Mouse (Mus musculus) limb, embryonic 14.5 days (tissue): ENCODE measurements around the gene Gm10447. TPM values are rescaled to one million over a fixed set of nuclear protein-coding genes. Genes with fewer than 3 reads are reported as not detected.

Experiments
- ATAC-seq: fragments of 200-750 bp; cut with Nextera tagmentation; 2 replicates; pipeline ENCODE4 v1.8.0; 2017; ENCODE audit warnings: low read depth, moderate number of reproducible peaks, moderate TSS enrichment; ENCODE audit not compliant: low FRiP score
- DNase-seq: peaks from one replicate; pipeline ENCODE4 v3.0.0-alpha.2; 2015; ENCODE audit warnings: low spot score
- H3K27ac ChIP-seq: fragments of 300-500 bp; sonication (generic); replicated peaks from 2 replicates; pipeline ENCODE4 v1.5.1; 2014; ENCODE audit warnings: low read depth, mild to moderate bottlenecking, low read length, moderate library complexity, mixed read lengths
- H3K27me3 ChIP-seq: fragments of 300-500 bp; sonication (generic); 2 replicates; pipeline ENCODE4 v1.6.1; 2014; ENCODE audit warnings: low read length, mixed read lengths; ENCODE audit not compliant: control insufficient read depth, insufficient read depth
- H3K36me3 ChIP-seq: fragments of 300-500 bp; sonication (generic); 2 replicates; pipeline ENCODE4 v1.6.1; 2014; ENCODE audit warnings: mild to moderate bottlenecking, low read length, moderate library complexity, mixed read lengths; ENCODE audit not compliant: control insufficient read depth, insufficient read depth
- H3K4me1 ChIP-seq: fragments of 300-500 bp; sonication (generic); 2 replicates; pipeline ENCODE4 v1.6.1; 2014; ENCODE audit warnings: antibody characterized with exemption, low read length, mixed read lengths; ENCODE audit not compliant: control insufficient read depth, insufficient read depth
- H3K4me2 ChIP-seq: fragments of 300-500 bp; sonication (generic); replicated peaks from 2 replicates; pipeline ENCODE4 v1.6.1; 2014; ENCODE audit warnings: low read depth, mild to moderate bottlenecking, low read length, moderate library complexity; ENCODE audit not compliant: severe bottlenecking
- H3K4me3 ChIP-seq: fragments of 300-500 bp; sonication (generic); replicated peaks from 2 replicates; pipeline ENCODE4 v1.5.1; 2014; ENCODE audit warnings: low read length
- H3K9ac ChIP-seq: fragments of 300-500 bp; sonication (generic); 2 replicates; pipeline ENCODE4 v1.6.1; 2014; ENCODE audit warnings: mild to moderate bottlenecking, low read depth, low read length, moderate library complexity; ENCODE audit not compliant: severe bottlenecking
- H3K9me3 ChIP-seq: fragments of 300-500 bp; sonication (generic); 2 replicates; pipeline ENCODE4 v1.6.1; 2016; ENCODE audit warnings: low read length; ENCODE audit not compliant: control insufficient read depth
- POLR2A ChIP-seq: fragments of 200-500 bp; IDR thresholded peaks from 2 replicates; pipeline ENCODE4 v1.8.0; 2012; ENCODE audit warnings: inconsistent platforms, mild to moderate bottlenecking, moderate library complexity, borderline replicate concordance; ENCODE audit not compliant: insufficient read depth, insufficient read length; ENCODE audit errors: extremely low read depth
- WGBS: fragments of 180-500 bp; shearing (Covaris S2); extraction: QIAGEN DNeasy Blood & Tissue Kit; methylation state at CpG from one replicate; pipeline ENCODE4 v1.1.7; 2014; 5-methylcytosine and 5-hydroxymethylcytosine counted together
- polyA plus RNA-seq, 2 experiments: library from polyadenylated mRNA; depleted of rRNA in 1 of 2; stranded (reverse) in 1 of 2; unstranded in 1 of 2; fragments of >200 nt; fragmentation: Nextera tagmentation in 1 of 2; extraction: Ambion mirVana in 1 of 2; gene quantifications; 2 replicates each; pipeline versions ENCODE4 v1.2.1 to v1.2.3; 2012 to 2014

Gene Gm10447
- polyA plus RNA-seq, 2 experiments: 0.41 TPM; not detected in 1

DNA sequence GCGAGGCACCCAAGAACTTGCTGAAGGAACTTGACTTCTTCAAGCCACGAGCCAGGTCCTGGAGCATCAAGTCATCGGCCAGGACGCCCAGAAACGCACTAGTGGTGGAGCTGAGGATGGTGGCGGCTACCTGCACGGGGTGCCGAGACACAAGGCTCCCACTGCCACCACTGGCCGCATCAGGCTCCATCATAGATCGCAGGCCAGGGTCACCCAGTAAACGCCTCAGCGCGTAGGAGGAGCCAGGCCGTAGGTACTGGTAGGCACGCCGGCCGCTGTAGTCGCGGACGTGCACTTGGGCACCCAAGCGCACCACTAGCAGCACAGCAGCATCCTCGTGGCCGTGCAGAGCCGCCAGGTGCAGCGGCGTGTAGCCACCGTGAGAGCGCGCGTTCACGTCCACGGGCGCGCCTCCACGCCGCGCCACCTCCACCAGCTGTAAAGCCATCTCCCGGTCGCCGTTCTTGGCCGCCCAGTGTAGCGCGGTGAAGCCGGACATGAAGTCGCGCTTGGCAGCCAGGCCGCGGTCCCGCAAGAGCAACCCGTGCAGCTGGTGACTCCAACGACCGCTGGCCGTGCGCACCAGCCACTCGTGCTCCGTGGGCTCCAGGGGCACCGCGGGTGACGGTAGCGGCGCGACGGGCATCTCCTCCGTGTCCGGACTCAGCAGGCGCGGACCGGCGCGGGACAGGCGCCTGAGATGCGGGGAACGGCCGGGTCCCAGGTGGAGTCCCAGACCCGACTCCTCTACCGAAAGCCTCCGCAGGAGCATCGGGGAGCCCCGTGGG lies 21.7 kb upstream of the Gm10447 start:
- ATAC-seq (no peak), DNase-seq (no peak)
- H3K36me3 ChIP-seq: no peaks in the 10 kb centered on the region
- 7% methylated on average over 67 of the region's 79 CpGs for WGBS
- peak overlapping the region; percentile 38; the same call in 1 of the 2 replicates for H3K9ac ChIP-seq
- no peak overlapping the region for H3K27ac ChIP-seq
- H3K27me3 ChIP-seq: peaks cover 56% of the 10 kb centered on the region
- no peaks in the 10 kb centered on the region for H3K9me3 ChIP-seq
- H3K4me2 ChIP-seq: peak overlapping the region; percentile 78
- H3K4me1 ChIP-seq: peaks cover 13% of the 10 kb centered on the region
- TF ChIP-seq POLR2A: no peak
- peak overlapping the region; percentile 44 for H3K4me3 ChIP-seq

DNA sequence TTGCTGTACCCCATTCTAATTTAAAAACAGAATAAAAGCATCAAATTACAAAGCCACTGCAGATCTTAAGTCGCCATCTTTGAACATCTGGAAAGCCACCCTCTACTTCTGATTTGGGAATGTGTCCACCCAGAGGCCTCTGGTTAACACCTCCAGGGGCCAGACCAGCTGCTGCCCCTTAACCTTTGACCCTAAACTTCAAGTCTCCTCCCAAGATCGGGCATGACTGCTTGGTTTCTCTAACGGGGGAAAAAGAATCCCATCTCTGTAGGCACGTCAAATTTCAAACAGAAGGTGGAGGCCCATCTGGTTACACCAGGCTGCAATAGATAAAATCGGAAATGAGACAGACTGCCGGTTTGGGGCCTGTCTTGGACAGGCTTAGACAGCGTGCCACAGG lies 20.9 kb upstream of the Gm10447 start:
- Histone ChIP-seq H3K9me3 (no peaks in the 10 kb centered on the region), H3K27ac (no peak overlapping the region), H3K36me3 (no peaks in the 10 kb centered on the region), H3K4me2 (no peak overlapping the region), H3K27me3 (peaks cover 56% of the 10 kb centered on the region), H3K9ac (no peak overlapping the region), H3K4me3 (no peak overlapping the region), H3K4me1 (peaks cover 13% of the 10 kb centered on the region)
- no peak for TF ChIP-seq POLR2A
- ATAC-seq (no peak), DNase-seq (no peak)
- WGBS: 15% methylated on average over 7 of the region's 7 CpGs

DNA sequence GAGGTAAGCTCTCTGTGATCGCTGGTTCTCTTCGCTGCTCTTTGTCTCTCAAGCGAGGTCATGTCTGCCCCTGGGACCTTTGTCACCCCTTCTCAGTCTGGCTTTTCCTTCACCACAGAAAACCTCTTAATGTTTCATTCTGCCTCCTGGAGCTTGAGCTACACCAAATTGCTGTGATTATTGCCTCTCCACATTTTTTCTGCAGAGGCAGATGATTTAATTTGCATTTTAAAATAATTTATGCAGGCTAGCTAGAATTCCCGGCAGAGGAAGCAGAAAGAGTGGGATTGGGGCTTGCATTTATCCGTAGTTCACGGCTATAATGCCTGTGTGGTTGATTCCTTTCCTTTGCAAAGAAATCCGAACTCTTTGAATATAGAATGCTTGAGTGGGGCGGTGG lies 18.7 kb upstream of the Gm10447 start:
- no peak for TF ChIP-seq POLR2A
- Histone ChIP-seq H3K27me3 (peaks cover 53% of the 10 kb centered on the region), H3K4me2 (no peak overlapping the region), H3K36me3 (no peaks in the 10 kb centered on the region), H3K9me3 (no peaks in the 10 kb centered on the region), H3K9ac (no peak overlapping the region), H3K27ac (no peak overlapping the region), H3K4me1 (peaks cover 13% of the 10 kb centered on the region), H3K4me3 (no peak overlapping the region)
- WGBS: 30% methylated on average over 8 of the region's 8 CpGs
- ATAC-seq (no peak), DNase-seq (no peak)

DNA sequence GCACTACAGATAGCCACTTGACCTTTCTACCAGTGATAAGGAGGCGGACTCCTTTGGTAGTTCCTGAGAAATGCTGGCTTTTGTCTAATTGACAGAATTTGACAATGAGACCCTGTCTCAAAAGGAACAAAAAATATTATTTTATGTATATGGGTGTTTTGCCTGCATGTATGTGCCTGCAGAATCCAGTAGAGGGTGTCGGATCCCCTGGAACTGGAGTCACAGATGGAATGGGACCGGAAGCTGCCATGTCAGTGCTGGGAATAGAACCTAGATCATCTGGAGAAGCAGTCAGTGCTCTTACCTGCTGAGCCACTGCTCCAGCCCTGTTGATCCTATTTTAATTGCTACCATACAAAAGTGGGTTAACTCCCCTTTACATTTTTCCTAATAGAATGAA lies 15.8 kb upstream of the Gm10447 start:
- Histone ChIP-seq H3K27me3 (peaks cover 29% of the 10 kb centered on the region), H3K36me3 (no peaks in the 10 kb centered on the region), H3K4me2 (no peak overlapping the region), H3K27ac (no peak overlapping the region), H3K4me1 (peaks cover 9% of the 10 kb centered on the region; the same call in 1 of the 2 replicates), H3K9me3 (no peaks in the 10 kb centered on the region), H3K9ac (no peak overlapping the region), H3K4me3 (no peak overlapping the region)
- no peak for DNase-seq
- ATAC-seq: no peak
- WGBS: 85% methylated on average over 3 of the region's 3 CpGs
- no peak for TF ChIP-seq POLR2A

DNA sequence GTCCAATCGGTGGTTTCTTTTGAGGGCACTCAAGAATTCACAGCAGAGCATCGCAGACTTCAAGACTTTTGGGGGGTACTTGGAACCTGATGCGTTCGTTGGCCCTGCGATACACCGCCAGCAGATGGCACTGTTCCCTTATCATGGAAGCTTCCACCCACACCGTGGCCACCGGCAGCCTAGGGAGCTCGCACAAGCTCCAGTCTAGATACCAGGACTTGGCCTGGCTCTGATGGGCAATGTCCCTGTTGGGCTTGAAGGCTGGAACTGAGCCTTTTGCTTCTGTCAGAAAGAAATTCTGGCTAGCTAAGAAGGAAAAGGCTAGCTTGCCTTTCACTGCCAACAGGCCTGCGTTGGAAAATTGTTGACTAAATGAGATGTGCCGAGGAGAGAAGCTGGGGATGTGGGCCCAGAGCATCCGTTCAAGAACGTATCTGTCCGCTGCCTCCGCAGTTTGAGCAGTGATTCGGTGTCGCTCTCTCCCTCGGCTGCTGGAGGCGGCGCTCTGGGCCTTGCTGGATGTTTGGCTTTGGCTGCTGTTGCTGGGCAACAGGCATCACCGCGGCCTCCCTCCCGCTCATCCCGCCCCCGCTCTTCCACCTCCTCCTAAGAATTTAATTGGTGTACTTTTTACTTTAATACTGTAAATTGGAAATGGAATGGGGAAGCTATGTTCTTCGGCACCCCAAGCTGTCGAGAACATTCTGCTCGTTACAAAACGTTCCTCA lies 13.2 kb upstream of the Gm10447 start, which contains the start of gene Gm9837:
Gm9837 (minus strand) TSS at position 512 of the 728 bp plus-strand sequence.
- peak within 1 kb of the TSS; percentile 14 for H3K4me3 ChIP-seq
- ATAC-seq (peak; percentile 79), DNase-seq (peak; percentile 90)
- WGBS: 4% methylated on average over 28 of the region's 29 CpGs
- H3K9ac ChIP-seq: no peak within 1 kb of the TSS
- H3K27ac ChIP-seq: no peak within 1 kb of the TSS
- H3K36me3 ChIP-seq: no peaks in the 10 kb centered on the region
- H3K9me3 ChIP-seq: no peaks in the 10 kb centered on the region
- TF ChIP-seq POLR2A: no peak
- H3K4me2 ChIP-seq: peak within 1 kb of the TSS; percentile 40
- peaks cover 15% of the 10 kb centered on the region; the same call in 1 of the 2 replicates for H3K4me1 ChIP-seq
- peaks cover 29% of the 10 kb centered on the region for H3K27me3 ChIP-seq
